Mouse (Mus musculus): ENCODE measurements around the gene Ctdnep1.
A peak's percentile ranks its signal among the peaks of the same experiment; 100 is the strongest.

The Ctdnep1 gene

DNA sequence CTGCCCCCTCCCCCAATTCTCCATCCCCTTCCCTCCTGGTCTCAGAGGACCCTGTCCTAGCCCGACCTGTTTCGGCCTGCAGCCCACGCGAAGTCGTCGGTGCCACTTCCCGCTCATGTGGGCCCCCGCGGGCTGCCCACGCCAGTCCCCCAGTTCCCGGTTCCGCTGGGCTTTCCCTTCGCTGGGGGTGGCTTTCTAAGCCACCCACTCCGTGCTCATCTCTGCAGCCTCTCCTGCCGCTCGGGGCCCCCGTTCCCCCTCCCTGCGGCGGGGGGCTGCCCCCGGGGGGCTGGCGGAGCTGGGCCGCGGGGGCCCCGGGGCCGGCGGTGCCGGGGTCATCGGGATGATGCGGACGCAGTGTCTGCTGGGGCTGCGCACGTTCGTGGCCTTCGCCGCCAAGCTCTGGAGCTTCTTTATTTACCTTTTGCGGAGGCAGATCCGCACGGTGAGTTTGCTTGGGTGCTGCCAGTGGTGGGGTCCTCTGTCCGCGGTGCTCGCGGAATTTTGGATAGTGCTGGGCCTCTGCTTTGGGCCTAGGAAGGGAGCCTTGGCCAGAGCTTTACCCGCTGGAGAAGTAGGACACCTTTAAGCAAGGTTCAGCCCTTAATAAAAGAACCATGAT lies at the start of gene Ctdnep1:
Gene Ctdnep1, plus strand, starts transcription at position 16 of the 622 bp plus-strand sequence.
- no peak for DNase-seq

DNA sequence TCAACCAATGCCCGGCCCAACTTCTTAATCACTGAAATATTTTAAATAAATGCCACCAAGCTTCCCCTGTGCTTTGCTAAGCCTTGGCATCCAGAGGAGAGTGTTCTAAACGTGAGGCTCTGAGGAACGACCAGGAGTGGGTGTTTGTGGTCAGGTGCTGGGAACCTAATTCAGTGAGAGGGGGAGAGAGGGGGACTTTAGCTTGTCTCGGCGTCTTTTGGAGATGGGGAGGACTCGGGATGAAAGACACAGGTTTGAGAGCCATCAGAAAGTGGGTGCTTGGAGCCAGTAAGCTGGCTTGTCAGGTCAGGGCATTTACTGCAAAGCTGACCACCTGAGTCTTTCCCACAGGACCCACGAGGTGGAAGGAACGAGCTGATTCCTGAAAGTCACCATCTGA lies 49.2 kb upstream of the Ctdnep1 start:
- no peak for DNase-seq

DNA sequence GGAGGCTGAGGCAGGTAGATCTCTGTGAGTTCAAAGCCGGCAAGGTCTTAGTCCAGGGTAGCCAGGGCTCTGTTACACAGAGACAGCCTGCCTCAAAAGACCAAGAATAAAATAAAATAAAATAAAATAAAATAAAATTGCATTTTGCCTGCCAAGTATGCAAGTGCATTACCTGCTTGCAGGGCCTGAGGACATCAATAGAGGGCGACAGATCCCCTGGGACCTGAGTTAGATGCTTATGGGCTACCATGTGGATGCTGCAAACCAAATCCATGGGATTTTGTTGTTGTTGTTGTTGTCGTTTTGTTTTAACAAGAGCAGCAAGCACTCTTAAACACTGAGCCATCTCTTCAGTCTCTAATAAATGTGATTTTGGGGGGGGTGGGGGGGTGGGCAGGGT lies 48.7 kb upstream of the Ctdnep1 start:
- no peak for DNase-seq

DNA sequence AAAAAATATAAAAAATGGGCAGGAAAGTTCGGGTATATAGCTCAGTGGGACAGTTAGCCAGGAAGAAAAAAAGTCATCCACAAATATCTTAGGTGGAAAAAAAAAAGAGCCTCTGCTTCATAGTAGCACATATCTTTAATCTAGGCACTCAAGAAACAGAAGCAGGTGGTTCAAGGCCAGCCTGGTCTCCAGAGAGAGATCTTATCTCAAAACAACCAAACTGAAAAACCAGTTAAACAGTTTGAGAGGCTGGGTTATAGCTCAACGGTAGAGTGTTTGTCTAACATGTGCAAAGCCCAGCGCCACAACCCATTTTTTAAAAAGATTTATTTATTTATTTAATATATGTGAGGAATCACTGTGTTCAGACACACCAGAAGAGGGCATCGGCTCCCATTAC lies 47.9 kb upstream of the Ctdnep1 start:
- DNase-seq = no peak

DNA sequence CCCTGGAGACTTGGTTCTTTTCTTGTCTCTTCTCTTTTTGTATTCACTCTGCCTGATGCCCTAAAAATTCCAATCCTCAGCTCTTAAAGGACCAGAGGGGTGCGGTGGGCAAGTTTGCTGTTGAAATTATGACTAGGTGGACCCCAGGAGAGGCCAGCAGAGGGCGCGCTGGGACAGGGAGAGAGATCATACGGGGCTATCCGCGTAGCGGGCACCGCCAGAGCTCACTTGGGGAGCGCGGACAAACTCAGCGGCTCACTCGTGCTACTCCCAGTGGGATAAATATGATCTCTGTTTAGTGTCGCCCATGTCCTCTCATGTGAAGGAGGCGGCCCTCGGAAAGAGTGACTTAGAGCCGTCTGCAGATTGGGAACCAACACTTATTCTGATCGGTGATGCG lies 46.8 kb upstream of the Ctdnep1 start:
- peak; percentile 96 for DNase-seq

DNA sequence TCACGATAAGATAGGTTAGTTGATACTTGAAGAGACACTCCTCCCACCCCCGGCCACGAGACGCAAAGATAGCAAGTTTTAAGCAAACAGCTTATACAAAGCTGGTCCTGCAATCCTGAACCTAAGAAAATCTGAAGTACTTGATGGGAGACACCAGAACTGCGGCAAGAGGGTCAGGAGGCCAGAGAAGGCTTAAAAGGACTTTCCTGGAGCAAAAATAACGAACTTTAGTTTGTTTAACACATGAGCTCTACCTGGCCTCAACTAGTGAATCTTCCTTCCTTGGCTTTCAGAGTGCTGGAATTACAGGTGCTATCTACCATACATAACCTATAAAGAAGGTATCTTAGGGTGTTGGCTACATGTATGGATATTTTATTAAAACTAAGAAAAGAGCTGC lies 46.3 kb upstream of the Ctdnep1 start:
- DNase-seq = no peak

DNA sequence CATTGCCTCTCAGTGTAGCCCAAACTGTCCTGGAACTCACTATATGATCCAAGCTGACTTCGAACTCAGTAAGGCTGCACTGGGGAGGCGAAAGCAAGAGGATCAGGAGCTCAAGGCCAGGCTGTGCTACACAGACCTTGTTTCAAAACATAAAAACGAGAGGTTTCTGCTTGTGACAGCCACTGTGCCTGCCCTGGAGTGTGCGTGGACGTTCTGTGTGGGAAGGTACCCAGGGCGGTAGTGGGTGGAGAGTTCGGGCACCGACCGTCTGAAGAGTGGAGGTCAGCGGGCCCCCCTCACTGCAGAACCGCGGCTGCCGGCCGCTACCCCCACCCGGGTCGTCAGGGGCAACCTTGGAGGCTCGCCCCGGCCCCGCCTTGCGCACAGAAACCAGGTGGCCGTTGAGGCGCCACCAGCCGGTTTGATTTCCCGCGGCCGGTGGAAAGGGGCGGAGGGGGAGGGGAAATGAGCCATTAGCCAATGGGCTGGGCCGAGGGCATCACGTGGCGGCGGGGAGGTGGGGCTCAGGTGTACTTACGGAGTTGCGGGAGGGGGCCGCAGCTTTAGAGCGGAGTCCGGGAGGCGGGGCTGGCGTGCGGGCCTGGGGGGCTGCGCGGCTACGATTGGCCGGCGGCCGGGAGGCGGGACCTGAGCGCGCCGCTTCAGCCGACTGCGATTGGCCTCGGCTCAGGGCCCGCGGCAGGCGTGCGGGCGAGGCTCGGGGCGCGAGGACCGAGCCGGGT lies 45.6 kb upstream of the Ctdnep1 start, which contains the start of gene Ybx2:
Gene Ybx2, plus strand, starts transcription at position 660 of the 743 bp plus-strand sequence.
- peak; percentile 90 for DNase-seq

DNA sequence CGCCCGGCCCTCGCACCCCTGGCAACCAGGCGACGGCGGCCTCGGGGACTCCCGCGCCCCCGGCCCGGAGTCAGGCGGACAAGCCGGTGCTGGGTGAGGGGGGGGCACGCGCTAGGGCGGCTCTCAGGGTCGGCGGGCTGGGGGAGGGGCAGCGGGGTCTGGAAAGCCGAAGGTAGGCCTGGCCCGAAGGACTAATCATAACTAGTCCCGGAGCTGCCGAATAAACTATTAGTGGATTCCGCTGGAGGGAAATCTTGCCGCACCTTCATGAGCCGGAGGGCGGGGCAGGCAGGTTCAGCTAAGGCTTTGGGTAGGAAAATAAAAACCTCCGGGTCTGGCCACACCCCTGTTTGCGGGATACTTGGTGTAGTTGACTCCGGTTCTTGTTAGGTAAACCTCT lies 44.8 kb upstream of the Ctdnep1 start:
- DNase-seq = no peak

DNA sequence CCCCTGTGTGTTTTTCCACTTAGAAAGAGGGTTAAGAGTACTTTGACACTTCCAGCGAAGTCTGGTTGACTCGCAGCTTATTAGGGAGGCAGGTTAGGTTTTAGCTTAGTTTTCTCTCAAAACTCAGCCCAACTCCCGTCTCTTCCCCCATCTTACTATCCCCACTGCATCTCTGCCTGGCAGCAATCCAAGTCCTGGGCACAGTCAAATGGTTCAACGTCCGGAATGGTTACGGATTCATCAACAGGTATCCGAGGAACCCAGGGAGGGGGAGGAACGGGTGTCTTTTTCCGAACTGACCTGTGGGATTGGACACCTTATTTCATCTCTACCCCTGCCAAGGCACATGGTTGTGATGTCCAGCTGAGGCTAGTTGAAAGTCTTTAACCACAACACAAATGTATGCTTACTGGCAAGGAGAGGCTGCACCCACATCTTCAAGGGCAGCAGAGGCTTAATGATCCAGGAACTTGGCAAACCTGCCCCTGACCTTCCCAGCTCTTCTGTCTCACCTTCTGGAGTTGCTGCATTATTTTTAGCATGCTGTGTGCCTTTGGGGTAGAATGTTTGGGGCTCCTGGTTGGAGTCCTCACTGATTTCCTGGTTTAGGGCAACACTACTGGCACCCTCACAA lies 44.1 kb upstream of the Ctdnep1 start:
- no peak for DNase-seq

DNA sequence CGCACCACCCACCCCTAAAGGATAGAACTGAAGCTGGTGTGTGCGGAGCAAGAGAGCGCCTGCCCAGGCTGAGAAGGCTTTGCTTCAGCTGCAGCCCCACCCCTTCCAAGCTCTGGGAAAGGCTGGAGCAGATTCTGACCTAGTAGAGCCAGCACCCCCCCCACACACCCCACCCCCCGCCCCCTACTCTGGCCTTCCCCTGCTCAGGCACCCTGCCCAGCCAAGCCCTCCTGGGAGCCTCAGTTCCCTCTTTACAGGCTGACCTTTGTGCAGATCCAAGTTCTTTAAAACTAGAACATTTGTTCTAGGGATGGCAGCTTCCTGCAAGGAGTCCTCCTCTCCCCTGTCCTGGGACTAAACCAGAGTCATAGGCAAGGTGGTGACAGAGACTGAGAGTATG lies 43.6 kb upstream of the Ctdnep1 start:
- DNase-seq = no peak

DNA sequence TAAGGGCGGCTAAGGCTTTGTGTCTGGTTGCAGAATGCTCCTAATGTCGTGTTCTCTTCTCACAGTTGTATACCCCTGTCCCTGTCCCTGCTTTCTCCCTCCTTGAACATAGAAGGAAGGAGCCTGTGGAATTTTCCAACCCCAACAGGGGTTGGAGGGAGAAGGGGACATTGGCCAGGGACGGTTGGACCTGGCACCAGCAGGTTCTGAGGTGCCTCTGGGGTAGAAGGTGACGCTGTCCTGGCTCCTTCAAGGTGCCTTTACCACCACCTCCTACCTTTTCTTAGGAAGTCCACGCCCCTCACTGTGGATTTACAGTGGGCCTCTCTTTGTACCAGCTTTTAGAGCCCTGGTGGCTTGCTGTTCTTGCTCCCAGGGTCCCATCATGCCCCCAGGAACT lies 43.1 kb upstream of the Ctdnep1 start:
- no peak for DNase-seq

DNA sequence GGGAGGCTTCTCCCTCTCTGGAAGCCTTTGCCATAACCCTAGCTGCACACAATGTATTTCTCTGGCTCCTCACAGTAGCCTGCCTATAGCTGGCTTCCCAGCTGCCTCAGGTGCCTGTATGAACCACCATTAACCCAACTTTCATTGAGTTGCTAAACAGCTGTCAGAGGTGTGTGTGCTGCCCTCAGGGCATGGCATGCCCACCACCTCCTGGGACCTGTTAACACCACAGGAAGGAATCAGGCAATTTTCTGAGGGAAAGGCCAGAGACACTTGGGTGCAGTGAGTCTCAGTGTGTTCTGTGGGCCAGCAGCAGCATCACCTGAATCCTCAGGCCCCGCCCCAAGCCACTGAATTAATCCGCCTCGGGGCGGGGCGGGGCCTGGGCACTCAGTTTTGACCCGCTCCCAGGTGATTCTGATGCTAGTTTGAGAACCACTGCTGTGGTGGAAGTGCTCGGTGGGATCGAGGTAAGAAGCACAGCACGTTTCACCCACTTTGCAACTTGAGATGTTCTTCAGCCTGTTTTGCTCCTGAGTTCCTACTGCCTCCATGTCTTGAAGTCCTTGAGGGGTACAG lies 42.5 kb upstream of the Ctdnep1 start:
- no peak for DNase-seq

DNA sequence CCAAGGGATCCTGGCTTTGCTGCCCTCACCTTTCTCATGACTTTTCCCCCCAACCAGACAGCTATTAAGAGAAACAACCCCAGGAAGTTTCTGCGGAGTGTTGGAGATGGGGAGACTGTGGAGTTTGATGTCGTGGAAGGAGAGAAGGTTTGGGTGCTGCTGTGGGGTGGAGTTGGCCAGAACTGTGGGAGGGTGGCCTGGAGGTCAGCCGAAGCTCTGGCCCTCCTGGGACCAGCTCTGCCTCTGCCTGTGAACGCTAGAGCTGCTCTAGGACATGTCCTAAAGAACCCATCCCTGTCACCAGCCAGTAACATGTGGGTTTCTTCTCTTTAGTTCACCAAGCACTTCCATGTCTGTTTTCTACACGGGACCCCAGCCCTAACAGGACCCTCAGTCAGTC lies 41.8 kb upstream of the Ctdnep1 start:
- DNase-seq = no peak

DNA sequence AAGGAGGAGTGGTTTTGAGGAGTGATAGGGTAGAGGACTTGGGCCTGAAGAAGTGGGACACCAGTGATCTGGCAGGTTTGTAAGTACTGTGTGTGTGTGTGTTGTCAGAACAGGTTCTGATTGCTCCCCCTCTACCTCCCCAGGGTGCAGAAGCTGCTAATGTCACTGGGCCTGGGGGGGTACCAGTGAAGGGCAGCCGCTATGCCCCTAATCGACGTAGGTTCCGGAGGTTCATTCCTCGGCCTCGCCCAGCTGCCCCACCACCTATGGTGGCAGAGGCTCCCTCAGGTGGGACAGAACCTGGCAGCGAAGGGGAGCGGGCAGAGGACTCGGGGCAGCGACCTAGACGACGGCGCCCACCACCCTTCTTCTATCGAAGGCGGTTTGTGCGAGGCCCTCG lies 41.2 kb upstream of the Ctdnep1 start:
- DNase-seq = no peak

DNA sequence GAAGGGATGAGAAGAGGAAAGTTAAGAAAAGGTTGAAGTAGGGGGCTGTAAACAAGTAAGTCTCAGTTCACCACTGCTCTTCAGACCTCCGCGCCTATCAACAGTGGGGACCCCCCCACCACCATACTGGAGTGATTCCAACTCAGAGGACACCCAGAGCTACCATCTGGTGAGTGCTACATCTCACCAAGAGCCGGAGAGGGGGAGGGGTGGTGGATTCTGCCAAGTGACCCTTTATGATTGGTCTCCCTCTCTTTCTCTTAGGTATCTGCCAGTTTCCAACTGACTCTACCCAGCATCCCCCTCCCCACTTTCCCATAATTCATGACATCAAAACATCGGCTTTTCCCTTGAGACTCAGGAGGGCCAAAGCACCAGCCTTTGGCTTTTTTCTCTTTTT lies 40.0 kb upstream of the Ctdnep1 start:
- no peak for DNase-seq

DNA sequence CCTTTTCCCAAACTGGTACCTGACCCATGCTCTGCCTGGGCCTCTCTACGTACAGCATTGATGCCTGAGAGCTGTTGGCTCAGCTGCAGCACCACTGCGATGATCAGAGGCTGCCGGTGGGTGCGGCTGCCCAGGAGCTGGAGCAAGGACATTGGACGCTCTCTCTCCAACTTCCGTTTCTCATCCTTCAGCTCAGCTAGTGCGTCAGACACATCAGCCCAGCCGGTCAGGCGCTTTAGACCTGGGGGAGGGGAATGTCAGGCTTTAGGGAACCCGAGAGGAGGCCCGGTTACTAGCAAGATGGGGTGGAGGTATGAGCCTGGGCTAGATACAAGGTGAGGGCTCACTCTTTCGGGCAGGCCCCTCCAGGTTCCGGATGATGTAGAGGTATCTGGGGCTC lies 35.7 kb upstream of the Ctdnep1 start:
- no peak for DNase-seq

DNA sequence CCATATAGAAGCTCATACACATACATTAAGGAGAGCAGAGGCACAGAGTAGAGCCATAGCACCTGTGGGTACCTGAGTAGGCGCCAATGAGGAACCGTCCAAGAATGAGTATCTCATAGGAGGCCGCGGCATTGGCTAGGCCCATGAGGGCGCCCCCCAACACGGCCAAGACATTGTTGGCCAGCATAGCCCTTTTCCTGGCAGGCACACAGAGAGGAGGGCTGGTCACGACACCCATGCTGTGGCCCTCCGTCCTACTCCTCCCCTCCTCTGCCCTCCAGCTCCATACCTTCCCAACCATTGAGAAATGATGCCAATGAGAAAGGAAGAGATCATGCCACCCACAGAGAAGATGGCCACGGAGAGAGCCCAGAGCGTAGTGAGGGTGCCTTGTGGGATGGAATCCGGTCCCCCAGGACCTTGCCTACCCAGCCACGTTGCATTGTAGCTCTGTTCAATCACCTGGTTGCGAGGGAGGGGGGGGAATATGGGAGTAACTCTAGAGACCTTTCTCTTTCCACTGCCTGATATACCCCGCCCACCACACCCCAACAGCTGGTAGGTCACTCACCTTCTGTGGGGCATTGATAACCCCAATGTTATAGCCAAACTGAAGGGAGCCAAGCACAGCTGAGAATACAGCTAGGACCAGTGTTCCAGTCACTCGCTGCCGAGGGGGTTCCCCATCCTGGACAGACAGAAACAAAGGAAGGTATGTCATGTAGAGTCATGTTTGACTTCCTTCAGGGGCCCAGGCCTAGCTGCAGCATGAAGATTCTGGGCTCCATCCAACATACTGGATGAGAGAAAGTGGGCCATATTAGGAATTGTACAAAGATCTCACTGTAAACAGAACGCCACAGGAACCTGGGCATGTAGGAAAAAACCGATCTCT lies 34.7 kb upstream of the Ctdnep1 start:
- no peak for DNase-seq

DNA sequence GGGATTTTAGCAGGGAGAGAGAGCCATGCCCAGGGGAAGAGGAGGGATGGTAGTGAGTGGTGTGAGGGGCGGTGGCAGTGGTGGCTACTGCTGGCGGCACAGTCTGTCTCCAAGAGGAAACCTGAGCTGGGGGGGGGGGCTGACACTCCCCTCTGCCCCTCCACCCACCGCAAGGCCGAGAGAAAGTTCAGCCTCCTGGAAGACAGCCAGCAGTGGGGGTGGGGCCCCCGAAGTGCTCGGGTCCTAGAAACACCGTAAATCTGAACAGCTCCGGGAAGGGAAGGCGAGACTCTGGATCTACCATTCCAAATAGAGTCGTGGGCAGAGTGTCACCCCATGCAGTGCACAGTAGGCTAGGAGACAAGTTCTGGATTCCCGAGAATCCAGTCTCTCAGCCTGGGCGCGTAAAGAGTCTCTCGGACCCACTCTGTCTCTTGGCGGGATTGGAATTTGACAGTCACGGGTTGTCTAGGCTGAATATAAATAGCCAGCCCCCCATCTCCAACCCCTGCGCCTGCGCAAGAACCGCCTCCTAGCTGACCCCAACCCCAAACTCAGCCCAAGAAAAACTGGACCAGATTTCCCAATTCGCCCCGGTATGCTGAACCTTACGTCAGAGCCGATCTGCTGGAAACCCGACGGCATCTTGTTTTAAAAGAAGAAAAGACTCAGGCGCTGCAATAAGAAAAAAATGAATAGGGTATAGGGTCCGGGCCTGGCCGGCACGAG lies 33.5 kb upstream of the Ctdnep1 start:
- DNase-seq = no peak

DNA sequence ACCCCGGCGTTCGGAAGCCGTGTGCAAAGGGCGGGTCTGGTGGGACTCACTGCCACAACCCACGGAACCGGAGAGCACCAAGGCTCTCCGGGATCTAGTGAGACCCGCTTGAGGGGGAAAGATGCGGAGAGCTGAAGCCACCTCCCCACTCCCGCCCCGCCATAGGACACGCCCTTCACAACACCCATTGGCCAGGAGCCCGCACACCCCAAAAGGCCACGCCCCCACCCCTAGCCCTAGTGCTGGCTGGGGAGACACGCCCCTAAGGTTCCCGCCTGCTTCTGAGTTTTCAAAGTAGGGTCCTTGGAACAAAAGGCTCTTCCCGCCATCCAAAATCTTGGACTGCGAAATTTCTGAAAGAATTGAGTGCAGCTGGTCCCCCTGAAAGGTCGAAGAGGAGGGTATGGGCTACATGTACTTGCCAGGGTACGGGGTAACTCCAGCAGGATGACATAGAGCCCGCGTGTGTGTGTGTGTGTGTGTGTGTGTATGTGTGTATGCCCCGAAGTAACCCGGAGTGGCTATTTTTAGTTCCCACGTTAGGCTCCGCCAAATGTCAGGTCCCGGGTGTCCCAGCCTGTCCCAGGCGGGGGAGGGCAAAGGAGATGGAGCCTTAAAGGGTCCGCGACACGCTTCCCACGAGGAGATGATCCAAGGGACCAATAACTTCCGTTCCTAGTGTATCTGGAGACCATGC lies 32.7 kb upstream of the Ctdnep1 start, which contains the start of gene Slc2a4:
Gene Slc2a4, minus strand, starts transcription at position 123 of the 697 bp plus-strand sequence.
- peak; percentile 73 for DNase-seq

DNA sequence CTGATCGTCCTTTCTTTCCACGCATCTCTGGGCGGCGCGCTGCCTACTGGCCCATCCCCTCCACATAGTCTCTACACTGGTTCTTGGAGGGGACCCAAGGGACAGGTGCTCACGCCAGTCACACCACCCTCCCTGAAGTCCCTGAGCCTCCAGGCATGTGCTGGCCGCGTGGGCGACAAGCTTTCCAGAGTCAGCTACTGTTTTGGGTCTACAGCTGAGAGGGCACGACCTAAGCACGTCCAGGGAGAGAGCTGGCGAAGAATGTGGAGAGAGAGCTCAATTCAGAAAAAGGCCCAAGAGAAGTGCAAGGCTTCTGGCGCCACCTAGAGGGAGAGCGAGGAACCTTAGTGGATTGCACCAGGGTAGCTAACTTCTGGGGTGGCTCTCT lies 32.2 kb upstream of the Ctdnep1 start:
- DNase-seq = peak; percentile 80

DNA sequence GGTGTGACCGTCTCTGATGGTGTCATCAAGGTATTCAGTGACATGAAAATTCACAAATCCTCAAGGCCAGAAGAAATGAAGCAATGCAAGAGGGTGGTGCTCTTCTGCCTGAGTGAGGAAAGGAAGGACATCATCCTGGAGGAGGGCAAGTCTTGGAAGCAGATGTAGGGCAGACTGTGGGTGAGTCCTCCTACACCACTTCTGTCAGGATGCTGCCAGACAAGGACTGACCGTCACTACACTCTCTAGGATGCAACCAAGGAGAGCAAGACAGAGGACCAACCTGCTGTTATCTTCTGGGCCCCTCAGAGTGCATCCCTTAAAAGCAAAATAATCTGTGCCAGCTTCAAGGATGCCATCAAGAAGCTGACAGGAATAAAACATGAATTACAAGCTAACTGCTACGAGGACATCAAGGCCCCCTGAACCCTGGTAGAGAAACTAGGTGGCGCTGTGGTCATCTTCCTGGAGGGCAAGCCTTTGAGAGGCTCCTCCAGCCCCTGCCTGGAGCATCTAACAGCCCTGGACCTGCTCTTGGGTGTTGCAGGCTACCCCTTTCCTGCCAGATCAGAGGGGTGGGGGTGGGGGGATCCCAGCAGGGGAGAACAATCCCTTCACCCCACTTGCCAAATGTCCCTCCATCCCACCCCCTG lies 30.0 kb upstream of the Ctdnep1 start:
- DNase-seq = no peak
